8 mouse cellular contexts compared by ENCODE assay signal in genomic region chr1:38128919-38129436, GRCm38 (mm10). TPM values are rescaled to one million over a fixed set of nuclear protein-coding genes. Genes with fewer than 3 reads are reported as not detected.
DNase-seq lines count a peak whose midpoint lies in the region; ATAC-seq and TF ChIP-seq lines count a peak whose summit lies in the region.

No protein-coding gene starts in this region.

- under 1% methylated on average over 52 of the region's 68 CpGs for WGBS in hindbrain, embryonic 15.5 days

- peak overlapping the region; percentile 94 for H3K4me3 ChIP-seq in hindbrain, embryonic 15.5 days
- H3K4me3 ChIP-seq in left cerebral cortex, adult 2 months: peak overlapping the region; percentile 87

- H3K36me3 ChIP-seq in hindbrain, embryonic 15.5 days: no peaks in the 10 kb centered on the region

- TF ChIP-seq CTCF in Patski (IDR thresholded peaks at IDR 0.05): no peak
- TF ChIP-seq CTCF in left cerebral cortex, adult 2 months (IDR thresholded peaks at IDR 0.05): no peak

- H3K4me1 ChIP-seq in hindbrain, embryonic 15.5 days (replicated peaks): peaks cover 29% of the 10 kb centered on the region

- no peak for DNase-seq in Patski (ENCODE audit: low read depth, low spot score)
- DNase-seq in cerebellum, adult 9-11 months: peak; percentile 81
- peak; percentile 26 for DNase-seq in frontal cortex, postnatal 25 days (ENCODE audit: low spot score in 2 of 2)
- DNase-seq in left cerebral cortex, adult 2 months (ENCODE audit: extremely low spot score in 1 of 2, low spot score in 2 of 2): peak; percentile 62 to 63
- DNase-seq in right cerebral cortex, postnatal 10 days (ENCODE audit: low spot score in 2 of 2): peak; percentile 60 to 70

- peak overlapping the region; percentile 94 for H3K27ac ChIP-seq in hindbrain, embryonic 15.5 days (replicated peaks)
- peak overlapping the region; percentile 93 for H3K27ac ChIP-seq in left cerebral cortex, adult 2 months

- peak overlapping the region; percentile 83 for H3K9ac ChIP-seq in hindbrain, embryonic 15.5 days

- in situ Hi-C loops in Patski (cut with MboI; ENCODE audit: low pct_unique_long_range_greater_than_20kb): loop anchor here (10.0 kb wide), 1 partner anchor 254 kb away; the partner anchor contains the start of gene Lipt1

- POLR2A ChIA-PET in Patski (lab: Charles Lee): no interaction called here

- CTCF ChIA-PET in Patski (lab: Charles Lee): no interaction called here

- H3K9me3 ChIP-seq in hindbrain, embryonic 15.5 days: no peaks in the 10 kb centered on the region

- intact Hi-C loops in left cerebral cortex, adult 2 months (cut with DNase I): loop anchor here (1.0 to 5.0 kb wide), 3 partner anchors 57 to 498 kb away; partner anchors contain the start of gene Eif5b

- H3K27me3 ChIP-seq in Patski: peaks cover 6% of the 10 kb centered on the region
- H3K27me3 ChIP-seq in hindbrain, embryonic 15.5 days: no peaks in the 10 kb centered on the region

- H3K4me2 ChIP-seq in hindbrain, embryonic 15.5 days: peak overlapping the region; percentile 60

- ATAC-seq in Patski: peak; percentile 17
- no peak; the same call in 1 of the 2 replicates for ATAC-seq in hindbrain, embryonic 15.5 days (ENCODE audit: low FRiP score, low read depth)
- peak; percentile 39 for ATAC-seq in megakaryocyte, adult 5-6 weeks (ENCODE audit: poor library complexity, severe bottlenecking)
- ATAC-seq in megakaryocyte-erythroid progenitor cell, adult 5-6 weeks (replicated peaks; ENCODE audit: low FRiP score, low TSS enrichment, poor library complexity, severe bottlenecking): no peak

RNA-seq across cellular contexts. Expression of gene Rev1, which starts 0.6 kb away (rescaled TPM):
- 17.3 TPM for polyA plus RNA-seq in Patski (2021)
- polyA plus RNA-seq in hindbrain, embryonic 15.5 days (2015; fragmentation: Nextera tagmentation; extraction: Ambion mirVana): 35.2 and 36.3 TPM in 2 replicates
- total RNA-seq in left cerebral cortex, adult 2 months (2021): 10 to 100 TPM; 40.0 to 46.1 TPM
- 17.8 and 18.3 TPM in 2 replicates for total RNA-seq in megakaryocyte, adult 5-6 weeks (2015)
- total RNA-seq in megakaryocyte, adult 5-6 weeks (2017): 20.7 and 23.0 TPM in 2 replicates
- 41.9 and 45.0 TPM in 2 replicates for total RNA-seq in megakaryocyte-erythroid progenitor cell, adult 5-6 weeks (2014; fragmentation: Nextera tagmentation)
- total RNA-seq in megakaryocyte-erythroid progenitor cell, adult 5-6 weeks (2017): 42.2 and 56.6 TPM in 2 replicates

Comparison
In these comparisons a context has a peak if more than half of its experiments do, and no peak if none do; other contexts are left out.
1. ATAC-seq: peak in Patski (single experiment) and megakaryocyte, adult 5-6 weeks (single experiment); none in hindbrain, embryonic 15.5 days (single experiment) and megakaryocyte-erythroid progenitor cell, adult 5-6 weeks (single experiment).